Mouse (Mus musculus): ENCODE results near the gene Apol8. TPM values are rescaled to one million over a fixed set of nuclear protein-coding genes. Genes with fewer than 3 reads are reported as not detected.

Gene Apol8
- polyA plus RNA-seq, 1 experiment, result 0.17 TPM

- H3K36me3 ChIP-seq (ENCODE audit: control insufficient read depth, insufficient read depth, low read length), result no peaks in the 10 kb centered on the region
- TF ChIP-seq CTCF (IDR thresholded peaks at IDR 0.05; ENCODE audit: control insufficient read depth, insufficient read depth, insufficient replicate concordance, low read depth, low read length), result no peak
- TF ChIP-seq POLR2A (IDR thresholded peaks at IDR 0.05; ENCODE audit: control insufficient read depth, low read depth, low read length), result no peak
- H3K27ac ChIP-seq (ENCODE audit: control insufficient read depth, insufficient read depth, low read depth, low read length), result no peak overlapping the region; the same call in 1 of the 2 replicates
- no peak overlapping the region for H3K4me3 ChIP-seq (ENCODE audit: control insufficient read depth, low read depth, low read length)
- H3K4me1 ChIP-seq (ENCODE audit: control insufficient read depth, insufficient read depth, low read length), result peaks cover 13% of the 10 kb centered on the region
- H3K27me3 ChIP-seq (ENCODE audit: control insufficient read depth, insufficient read depth, low read length), result no peaks in the 10 kb centered on the region
Observed at GRCm38 (mm10) chr15:77784039-77784824, 27.4 kb upstream of the Apol8 start.

- Histone ChIP-seq H3K27ac (ENCODE audit: control insufficient read depth, insufficient read depth, low read depth, low read length) (no peak overlapping the region), H3K36me3 (ENCODE audit: control insufficient read depth, insufficient read depth, low read length) (no peaks in the 10 kb centered on the region), H3K4me3 (ENCODE audit: control insufficient read depth, low read depth, low read length) (no peak overlapping the region), H3K27me3 (ENCODE audit: control insufficient read depth, insufficient read depth, low read length) (no peaks in the 10 kb centered on the region), H3K4me1 (ENCODE audit: control insufficient read depth, insufficient read depth, low read length) (peaks cover 13% of the 10 kb centered on the region)
- no peak for TF ChIP-seq POLR2A (IDR thresholded peaks at IDR 0.05; ENCODE audit: control insufficient read depth, low read depth, low read length)
- TF ChIP-seq CTCF (IDR thresholded peaks at IDR 0.05; ENCODE audit: control insufficient read depth, insufficient read depth, insufficient replicate concordance, low read depth, low read length), result peak; percentile 37; the same call in 1 of the 2 replicates
Observed at GRCm38 (mm10) chr15:77782449-77783014, 25.7 kb upstream of the Apol8 start.

- H3K4me3 ChIP-seq (ENCODE audit: control insufficient read depth, low read depth, low read length), result no peak overlapping the region
- no peak overlapping the region for H3K27ac ChIP-seq (ENCODE audit: control insufficient read depth, insufficient read depth, low read depth, low read length)
- H3K36me3 ChIP-seq (ENCODE audit: control insufficient read depth, insufficient read depth, low read length), result no peaks in the 10 kb centered on the region
- no peaks in the 10 kb centered on the region for H3K4me1 ChIP-seq (ENCODE audit: control insufficient read depth, insufficient read depth, low read length)
- no peaks in the 10 kb centered on the region for H3K27me3 ChIP-seq (ENCODE audit: control insufficient read depth, insufficient read depth, low read length)
- TF ChIP-seq CTCF (IDR thresholded peaks at IDR 0.05; ENCODE audit: control insufficient read depth, insufficient read depth, insufficient replicate concordance, low read depth, low read length) (peak; percentile 99), POLR2A (IDR thresholded peaks at IDR 0.05; ENCODE audit: control insufficient read depth, low read depth, low read length) (no peak)
Observed at GRCm38 (mm10) chr15:77775186-77775963, 18.6 kb upstream of the Apol8 start.

- TF ChIP-seq POLR2A (IDR thresholded peaks at IDR 0.05; ENCODE audit: control insufficient read depth, low read depth, low read length) (no peak), CTCF (IDR thresholded peaks at IDR 0.05; ENCODE audit: control insufficient read depth, insufficient read depth, insufficient replicate concordance, low read depth, low read length) (no peak)
- H3K36me3 ChIP-seq (ENCODE audit: control insufficient read depth, insufficient read depth, low read length), result no peaks in the 10 kb centered on the region
- no peaks in the 10 kb centered on the region for H3K27me3 ChIP-seq (ENCODE audit: control insufficient read depth, insufficient read depth, low read length)
- no peak overlapping the region for H3K27ac ChIP-seq (ENCODE audit: control insufficient read depth, insufficient read depth, low read depth, low read length)
- H3K4me1 ChIP-seq (ENCODE audit: control insufficient read depth, insufficient read depth, low read length), result no peaks in the 10 kb centered on the region
- H3K4me3 ChIP-seq (ENCODE audit: control insufficient read depth, low read depth, low read length), result no peak overlapping the region
Observed at GRCm38 (mm10) chr15:77774303-77774702, 17.5 kb upstream of the Apol8 start.

- H3K27me3 ChIP-seq (ENCODE audit: control insufficient read depth, insufficient read depth, low read length), result no peaks in the 10 kb centered on the region
- no peak overlapping the region for H3K4me3 ChIP-seq (ENCODE audit: control insufficient read depth, low read depth, low read length)
- no peak overlapping the region for H3K27ac ChIP-seq (ENCODE audit: control insufficient read depth, insufficient read depth, low read depth, low read length)
- TF ChIP-seq CTCF (IDR thresholded peaks at IDR 0.05; ENCODE audit: control insufficient read depth, insufficient read depth, insufficient replicate concordance, low read depth, low read length) (no peak), POLR2A (IDR thresholded peaks at IDR 0.05; ENCODE audit: control insufficient read depth, low read depth, low read length) (no peak)
- no peaks in the 10 kb centered on the region for H3K36me3 ChIP-seq (ENCODE audit: control insufficient read depth, insufficient read depth, low read length)
- no peaks in the 10 kb centered on the region for H3K4me1 ChIP-seq (ENCODE audit: control insufficient read depth, insufficient read depth, low read length)
Observed at GRCm38 (mm10) chr15:77773099-77773915, 16.5 kb upstream of the Apol8 start.

- no peak for TF ChIP-seq CTCF (IDR thresholded peaks at IDR 0.05; ENCODE audit: control insufficient read depth, insufficient read depth, insufficient replicate concordance, low read depth, low read length)
- no peak for TF ChIP-seq POLR2A (IDR thresholded peaks at IDR 0.05; ENCODE audit: control insufficient read depth, low read depth, low read length)
- H3K36me3 ChIP-seq (ENCODE audit: control insufficient read depth, insufficient read depth, low read length), result no peaks in the 10 kb centered on the region
- H3K4me3 ChIP-seq (ENCODE audit: control insufficient read depth, low read depth, low read length), result no peak overlapping the region
- no peaks in the 10 kb centered on the region for H3K27me3 ChIP-seq (ENCODE audit: control insufficient read depth, insufficient read depth, low read length)
- H3K4me1 ChIP-seq (ENCODE audit: control insufficient read depth, insufficient read depth, low read length), result no peaks in the 10 kb centered on the region
- no peak overlapping the region for H3K27ac ChIP-seq (ENCODE audit: control insufficient read depth, insufficient read depth, low read depth, low read length)
Observed at GRCm38 (mm10) chr15:77770942-77771341, 14.1 kb upstream of the Apol8 start.

All from testis, adult 2 months (tissue).